Mouse (Mus musculus): Measurements from ENCODE around the gene Gm49392. TPM values are rescaled to one million over a fixed set of nuclear protein-coding genes. Genes with fewer than 3 reads are reported as not detected.

Gene Gm49392
- total RNA-seq, 2 experiments from 2014 or later, result not detected

Other genes starting within 250 kb of the Gm49392 start
- not detected for gene BC051665, start 110.5 kb downstream of the Gm49392 start, total RNA-seq (2021)
- not detected for gene Ctsll3, start 94.0 kb downstream of the Gm49392 start, total RNA-seq (2021)
- gene 4930486L24Rik, start 32.4 kb downstream of the Gm49392 start, total RNA-seq (2021), result under 1 TPM in 1 of 2 experiments, not detected in 1; 0.45 TPM
- 1 to 10 TPM; 2.1 to 2.3 TPM for gene Ctla2b, start 553 bp upstream of the Gm49392 start, total RNA-seq (2021)
- not detected for gene Tpbpb, start 8.0 kb upstream of the Gm49392 start, total RNA-seq (2021)
- not detected for gene Gm49393, start 38.7 kb upstream of the Gm49392 start, total RNA-seq (2021)
- gene Gm49391, start 39.7 kb upstream of the Gm49392 start, total RNA-seq (2021), result 1 to 10 TPM in 1 of 2 experiments, under 1 TPM in 1; 0.91 to 1.1 TPM
- gene Ctla2a, start 39.7 kb upstream of the Gm49392 start, total RNA-seq (2021), result 10 to 100 TPM; 25.7 to 35.2 TPM
- gene Tpbpa, start 45.1 kb upstream of the Gm49392 start, total RNA-seq (2021), result not detected
- gene Ctsj, start 109.1 kb upstream of the Gm49392 start, total RNA-seq (2021), result not detected
- gene Ctsq, start 143.7 kb upstream of the Gm49392 start, total RNA-seq (2021), result not detected

Data from layer of hippocampus, postnatal 14 days (tissue).